Mouse (Mus musculus): ENCODE results near the gene Gm21293.
"Not testable (repeated sequence)": the region's sequence is repeated elsewhere in the genome, so short reads cannot be mapped to it uniquely, and the experiment has no call there.

The Gm21293 gene

GRCm38 (mm10) chr10:104142687-104143086, at the start of gene Gm21293:
Gm21293 (plus strand) TSS chr10:104142987.
- not testable (repeated sequence) for DNase-seq (ENCODE audit: low spot score)

GRCm38 (mm10) chr10:104110044-104110443, 32.7 kb upstream of the Gm21293 start:
- no peak for DNase-seq (ENCODE audit: low spot score)

GRCm38 (mm10) chr10:104118312-104118711, 24.5 kb upstream of the Gm21293 start:
- DNase-seq (ENCODE audit: low spot score): no peak

GRCm38 (mm10) chr10:104151197-104151596, 8.4 kb downstream of the Gm21293 start, which contains the start of gene Gm6763:
Gm6763 (plus strand) TSS chr10:104151497.
- not testable (repeated sequence) for DNase-seq (ENCODE audit: low spot score)

GRCm38 (mm10) chr10:104159706-104160105, 16.9 kb downstream of the Gm21293 start, which contains the start of gene Gm8764:
Gm8764 (plus strand) TSS chr10:104160006.
- not testable (repeated sequence) for DNase-seq (ENCODE audit: low spot score)

- DNase-seq (ENCODE audit: low spot score): not testable (repeated sequence)
Measured at GRCm38 (mm10) chr10:104168215-104168614, 25.4 kb downstream of the Gm21293 start, which contains the start of gene Gm21304. Gm21304 (plus strand) TSS chr10:104168515.

GRCm38 (mm10) chr10:104176724-104177123, 33.9 kb downstream of the Gm21293 start, which contains the start of gene Gm21312:
Gm21312 (plus strand) TSS chr10:104177024.
- not testable (repeated sequence) for DNase-seq (ENCODE audit: low spot score)

GRCm38 (mm10) chr10:104185233-104185632, 42.4 kb downstream of the Gm21293 start, which contains the start of gene Gm20765:
Gm20765 (plus strand) TSS chr10:104185533.
- not testable (repeated sequence) for DNase-seq (ENCODE audit: low spot score)

GRCm38 (mm10) chr10:104193742-104194141, 51.0 kb downstream of the Gm21293 start, which contains the start of gene Gm4340:
Gm4340 (plus strand) TSS chr10:104194042.
- DNase-seq (ENCODE audit: low spot score): not testable (repeated sequence)

Data from embryo, embryonic 10 days (tissue).